Mouse (Mus musculus) adrenal gland, adult 2 months (tissue): ENCODE measurements at regions not wholly inside any gene's neighbourhood (a gene's known extent, or its start where the extent isn't known, plus 50 kb on each side); places are given as distances from the start of the nearest gene placed in this dataset.

ENCODE experiments used
- DNase-seq: peaks from one replicate; pipeline ENCODE4 v3.0.0; 2021

GRCm38 (mm10) chr15:11572063-11572462, 172.6 kb upstream of the Tars start:
- peak; percentile 29 for DNase-seq

GRCm38 (mm10) chr15:11565503-11566031, 166.1 kb upstream of the Tars start:
- peak; percentile 75 for DNase-seq

GRCm38 (mm10) chr15:11552568-11552967, 153.1 kb upstream of the Tars start:
- no peak for DNase-seq

GRCm38 (mm10) chr15:11552110-11552509, 152.6 kb upstream of the Tars start:
- no peak for DNase-seq

GRCm38 (mm10) chr15:11539485-11539884, 140.0 kb upstream of the Tars start:
- peak; percentile 17 for DNase-seq

GRCm38 (mm10) chr15:11536076-11536620, 136.7 kb upstream of the Tars start:
- DNase-seq = peak; percentile 26

GRCm38 (mm10) chr15:11534404-11535251, 135.2 kb upstream of the Tars start:
- no peak for DNase-seq

GRCm38 (mm10) chr15:11533616-11534015, 134.2 kb upstream of the Tars start:
- no peak for DNase-seq

GRCm38 (mm10) chr15:11533002-11533610, 133.6 kb upstream of the Tars start:
- DNase-seq = peak; percentile 48

- peak; percentile 6 for DNase-seq
Measured at GRCm38 (mm10) chr15:11532536-11532935, 133.1 kb upstream of the Tars start.

GRCm38 (mm10) chr15:11529819-11530810, 130.7 kb upstream of the Tars start:
- no peak for DNase-seq

- DNase-seq = no peak
Measured at GRCm38 (mm10) chr15:11524337-11525106, 125.1 kb upstream of the Tars start.

- no peak for DNase-seq
Measured at GRCm38 (mm10) chr15:11518565-11518964, 119.1 kb upstream of the Tars start.

GRCm38 (mm10) chr15:11517892-11518291, 118.4 kb upstream of the Tars start:
- no peak for DNase-seq

GRCm38 (mm10) chr15:11505076-11505639, 105.7 kb upstream of the Tars start:
- no peak for DNase-seq

- DNase-seq = no peak
Measured at GRCm38 (mm10) chr15:11496436-11496835, 97.0 kb upstream of the Tars start.

GRCm38 (mm10) chr15:11489116-11489515, 89.7 kb upstream of the Tars start:
- no peak for DNase-seq

GRCm38 (mm10) chr15:11487268-11487783, 87.9 kb upstream of the Tars start:
- no peak for DNase-seq

- no peak for DNase-seq
Measured at GRCm38 (mm10) chr15:11483916-11484315, 84.5 kb upstream of the Tars start.
